Mouse (Mus musculus) brain, embryonic 14.5 days (tissue): ENCODE measurements at regions not wholly inside any gene's neighbourhood (a gene's known extent, or its start where the extent isn't known, plus 50 kb on each side); places are given as distances from the start of the nearest gene placed in this dataset.

Experiments used
- CTCF ChIP-seq: fragments of 200-500 bp; IDR thresholded peaks from 2 replicates; pipeline ENCODE4 v1.5.1; 2012; ENCODE audit warnings: inconsistent platforms, mild to moderate bottlenecking, moderate library complexity, borderline replicate concordance; ENCODE audit not compliant: insufficient read depth, insufficient read length; ENCODE audit errors: extremely low read depth
- POLR2A ChIP-seq: fragments of 200-500 bp; IDR thresholded peaks from 2 replicates; pipeline ENCODE4 v1.6.1; 2012; ENCODE audit warnings: mild to moderate bottlenecking, inconsistent platforms, borderline replicate concordance; ENCODE audit not compliant: poor library complexity, insufficient read depth, insufficient read length, severe bottlenecking; ENCODE audit errors: extremely low read depth

DNA sequence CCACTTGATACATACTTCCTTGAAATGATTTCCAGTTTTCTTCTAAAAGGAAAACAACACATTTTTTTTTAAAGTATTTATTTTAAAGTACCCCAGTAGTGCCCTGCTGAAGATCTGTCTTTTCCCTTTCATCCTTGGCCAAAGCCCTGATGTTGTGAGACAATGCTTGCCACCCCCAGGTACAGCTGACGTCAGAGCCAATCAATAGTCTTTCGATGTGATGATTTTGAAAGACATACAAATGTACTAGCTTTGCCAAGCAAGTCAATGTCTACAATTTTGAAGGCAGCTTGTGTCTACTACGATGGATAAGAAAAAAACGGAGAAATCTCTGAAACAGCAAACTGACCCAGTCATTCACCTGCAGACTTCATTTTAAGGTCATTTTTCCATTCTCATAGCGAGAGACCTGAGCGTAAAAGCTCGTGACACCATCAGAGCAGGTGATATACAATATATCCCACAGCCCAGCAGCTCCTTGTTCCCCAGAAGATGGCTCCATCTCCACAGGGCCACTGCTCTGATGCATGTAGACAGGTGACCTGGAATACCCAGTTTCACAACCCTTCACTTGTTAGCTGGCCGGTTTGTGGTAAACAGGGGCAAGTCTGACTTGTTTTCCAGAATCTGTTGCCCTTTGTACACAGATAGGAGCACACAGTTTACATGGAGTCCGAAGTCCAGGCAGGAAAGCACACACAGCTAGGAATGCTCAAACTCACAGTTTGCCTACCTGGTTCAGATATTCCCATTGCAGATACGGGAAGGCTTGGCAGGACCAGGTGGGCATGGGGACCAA, 129.0 kb downstream of the Irs2 start:
- TF ChIP-seq CTCF: no peak
- TF ChIP-seq POLR2A: no peak
